In genomic region chr17:83271509-83271908, GRCm38 (mm10) we compare ENCODE assay signal across 7 mouse cellular contexts. TPM values are rescaled to one million over a fixed set of nuclear protein-coding genes. Genes with fewer than 3 reads are reported as not detected.
A peak's percentile ranks its signal among the peaks of the same experiment; 100 is the strongest.
DNase-seq lines count a peak whose midpoint lies in the region; ATAC-seq and TF ChIP-seq lines count a peak whose summit lies in the region.

No protein-coding gene starts in this region.

- H3K4me3 ChIP-seq in C2C12 (ENCODE audit: insufficient read depth, poor library complexity, severe bottlenecking): no peak overlapping the region
- H3K4me3 ChIP-seq in midbrain, embryonic 16.5 days (ENCODE audit: low read depth, low read length): no peak overlapping the region

- H3K9me3 ChIP-seq in midbrain, embryonic 16.5 days (replicated peaks; ENCODE audit: control insufficient read depth, low read length, poor library complexity, severe bottlenecking): no peaks in the 10 kb centered on the region

- no peaks in the 10 kb centered on the region for H3K79me3 ChIP-seq in C2C12 (ENCODE audit: low read depth)

- 1% methylated on average over 3 of the region's 3 CpGs for WGBS in midbrain, embryonic 16.5 days

- intact Hi-C loops in gastrocnemius, postnatal 14 days (cut with DNase I; ENCODE audit: low total_unique reads): loop anchor here (10.0 kb wide), 3 partner anchors 183 to 583 kb away; partner anchors contain the start of gene Kcng3

- no peaks in the 10 kb centered on the region for H3K27me3 ChIP-seq in C2C12 (ENCODE audit: control insufficient read depth, insufficient read depth, insufficient read length)
- no peaks in the 10 kb centered on the region; the same call in none of the 2 replicates for H3K27me3 ChIP-seq in midbrain, embryonic 16.5 days (ENCODE audit: control insufficient read depth, insufficient read depth, low read depth, low read length)

- H3K36me3 ChIP-seq in C2C12 (ENCODE audit: control insufficient read depth, insufficient read depth): no peaks in the 10 kb centered on the region
- no peaks in the 10 kb centered on the region for H3K36me3 ChIP-seq in midbrain, embryonic 16.5 days (ENCODE audit: control insufficient read depth, insufficient read depth, low read length)

- DNase-seq in ES-CJ7 (ENCODE audit: low read depth, low spot score): peak; percentile 75
- peak; percentile 63 for DNase-seq in c-Kit-positive CD71-positive TER-119-positive erythroid progenitor cells, embryonic 14.5 days (ENCODE audit: low spot score)
- peak; percentile 83 for DNase-seq in gastrocnemius, postnatal 14 days
- peak; percentile 80 to 83 for DNase-seq in layer of hippocampus, postnatal 14 days (ENCODE audit: low spot score in 2 of 2)
- DNase-seq in spleen, postnatal 36 days (ENCODE audit: low spot score in 2 of 2): peak; percentile 77 to 84

- H3ac ChIP-seq in C2C12 (ENCODE audit: control insufficient read depth, insufficient read length, low read depth): no peak overlapping the region

- no peak overlapping the region for H3K27ac ChIP-seq in midbrain, embryonic 16.5 days (ENCODE audit: low read length)

- TF ChIP-seq CTCF in C2C12 (IDR thresholded peaks at IDR 0.05; ENCODE audit: control insufficient read depth, insufficient read depth, insufficient read length): peak; percentile 53

- 0 out of 2 replicates have a peak, but pooled peaks have one; percentile 12 for ATAC-seq in midbrain, embryonic 16.5 days

- H3K9ac ChIP-seq in midbrain, embryonic 16.5 days (ENCODE audit: low read depth, low read length): no peak overlapping the region

- H3K4me2 ChIP-seq in midbrain, embryonic 16.5 days (ENCODE audit: low read length): no peak overlapping the region

- H3K4me1 ChIP-seq in midbrain, embryonic 16.5 days (ENCODE audit: control insufficient read depth, insufficient read depth, low read length): peaks cover 2% of the 10 kb centered on the region; the same call in 1 of the 2 replicates

- H3K79me2 ChIP-seq in C2C12 (ENCODE audit: control insufficient read depth, insufficient read depth): no peaks in the 10 kb centered on the region

TF ChIP-seq in C2C12, 6 proteins besides CTCF, POLR2A, EP300 and RAD21:
- TF ChIP-seq MYOD1 (IDR thresholded peaks at IDR 0.05; ENCODE audit: control insufficient read depth, insufficient read length, low read depth) (no peak), MYOG (IDR thresholded peaks at IDR 0.05; ENCODE audit: control insufficient read depth, extremely low read depth, insufficient read length) (no peak)
TF ChIP-seq in C2C12: peak in this region for 0.

RNA-seq across cellular contexts. Expression of gene Pkdcc, which starts 56.4 kb away (rescaled TPM):
- 4.6 TPM for polyA plus RNA-seq in C2C12 (2012; fragmentation: generic; extraction: Trizol)
- 10 to 100 TPM; 56.6 to 62.4 TPM for total RNA-seq in gastrocnemius, postnatal 14 days (2021)
- total RNA-seq in layer of hippocampus, postnatal 14 days (2021): 10 to 100 TPM; 18.6 to 21.3 TPM
- 3.9 and 4.3 TPM in 2 replicates for polyA plus RNA-seq in midbrain, embryonic 16.5 days (2015; fragmentation: Nextera tagmentation; extraction: Ambion mirVana)
